Mouse (Mus musculus): ENCODE data around the gene Elof1.

DNA sequence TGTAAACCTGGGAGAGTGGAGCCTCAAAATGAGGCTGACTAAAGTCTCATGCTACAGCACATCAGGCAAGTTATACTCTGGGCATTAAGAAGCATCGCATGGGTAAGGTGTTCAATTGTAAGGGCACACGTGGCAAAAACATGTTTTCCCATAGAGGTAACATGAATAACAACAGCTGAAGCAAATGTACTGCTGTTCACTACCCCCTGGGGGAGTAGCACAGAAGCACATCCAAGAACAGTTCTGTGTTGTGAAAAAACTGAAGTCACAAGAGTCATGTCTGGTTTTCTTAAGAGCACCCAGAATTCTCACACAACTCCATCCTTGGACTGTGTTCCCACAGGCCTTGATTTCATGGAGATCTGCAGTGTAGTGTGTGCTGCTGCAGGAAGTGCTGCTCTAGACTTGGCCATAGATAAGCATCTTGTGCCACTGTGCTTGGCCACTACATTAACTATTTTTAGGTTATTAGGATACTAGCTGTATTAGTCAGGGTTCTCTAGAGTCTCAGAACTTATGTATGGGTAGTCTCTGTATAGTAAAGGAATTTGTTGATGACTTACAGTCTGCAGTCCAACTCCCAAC lies 29.8 kb downstream of the Elof1 start:
- TF ChIP-seq CTCF (IDR thresholded peaks at IDR 0.05; ENCODE audit: borderline replicate concordance, insufficient read depth, low read depth, low read length) (no peak), POLR2A (IDR thresholded peaks at IDR 0.05; ENCODE audit: borderline replicate concordance, insufficient read depth, low read length) (no peak)

Data from cerebellum, adult 2 months (tissue).